Mouse (Mus musculus) forebrain, embryonic 12.5 days (tissue): ENCODE data around the gene Cep295. TPM values are rescaled to one million over a fixed set of nuclear protein-coding genes. Genes with fewer than 3 reads are reported as not detected.
A peak's percentile ranks its signal among the peaks of the same experiment; 100 is the strongest.
"Not testable (repeated sequence)": the region's sequence is repeated elsewhere in the genome, so short reads cannot be mapped to it uniquely, and the experiment has no call there.

Source experiments
- ATAC-seq: fragments of 200-750 bp; cut with Nextera tagmentation; 2 replicates; pipeline ENCODE4 v1.8.0; 2017; ENCODE audit warnings: moderate TSS enrichment; ENCODE audit not compliant: low FRiP score
- H3K27ac ChIP-seq: fragments of 300-500 bp; sonication (generic); 2 replicates; pipeline ENCODE4 v1.5.1; 2016; ENCODE audit warnings: mild to moderate bottlenecking
- H3K27me3 ChIP-seq: fragments of 300-500 bp; sonication (generic); 2 replicates; pipeline ENCODE4 v1.6.1; 2016; ENCODE audit warnings: mild to moderate bottlenecking
- H3K36me3 ChIP-seq: fragments of 300-500 bp; sonication (generic); replicated peaks from 2 replicates; pipeline ENCODE4 v1.6.1; 2016; ENCODE audit warnings: mild to moderate bottlenecking
- H3K4me1 ChIP-seq: fragments of 300-500 bp; sonication (generic); 2 replicates; pipeline ENCODE4 v1.6.1; 2016
- H3K4me2 ChIP-seq: fragments of 300-500 bp; sonication (generic); 2 replicates; pipeline ENCODE4 v1.6.1; 2016; ENCODE audit warnings: mild to moderate bottlenecking, moderate library complexity
- H3K4me3 ChIP-seq: fragments of 300-500 bp; sonication (generic); replicated peaks from 2 replicates; pipeline ENCODE4 v1.5.1; 2016; ENCODE audit warnings: mild to moderate bottlenecking
- H3K9ac ChIP-seq: fragments of 300-500 bp; sonication (generic); 2 replicates; pipeline ENCODE4 v1.6.1; 2016; ENCODE audit warnings: mild to moderate bottlenecking
- H3K9me3 ChIP-seq: fragments of 300-500 bp; sonication (generic); 2 replicates; pipeline ENCODE4 v1.6.1; 2016
- WGBS: fragments of 180-500 bp; shearing (Covaris S2); methylation state at CpG from one replicate; pipeline ENCODE4 v1.1.7; 2016; 5-methylcytosine and 5-hydroxymethylcytosine counted together
- polyA plus RNA-seq: library from polyadenylated mRNA; unstranded; fragments of >200 nt; fragmentation: Nextera tagmentation; extraction: Ambion mirVana; gene quantifications from 2 replicates; pipeline ENCODE4 v1.2.1, GENCODE M21; 2016

Cep295 gene
- polyA plus RNA-seq, 1 experiment from 2014 or later, result 27.2 TPM

- H3K4me3 ChIP-seq, result no peak overlapping the region
- H3K9ac ChIP-seq, result no peak overlapping the region
- no peak for ATAC-seq
- no peak overlapping the region for H3K27ac ChIP-seq
- no peaks in the 10 kb centered on the region for H3K9me3 ChIP-seq
- H3K27me3 ChIP-seq, result no peaks in the 10 kb centered on the region
- WGBS, result 63% methylated on average over 2 of the region's 2 CpGs
- peaks cover 5% of the 10 kb centered on the region for H3K36me3 ChIP-seq
- H3K4me2 ChIP-seq, result no peak overlapping the region
- peaks cover 12% of the 10 kb centered on the region for H3K4me1 ChIP-seq
These were observed 54.7 kb downstream of the Cep295 start for GRCm38 (mm10) chr9:15302881-15303280.

GRCm38 (mm10) chr9:15302006-15302405 lies 55.6 kb downstream of the Cep295 start:
- H3K9ac ChIP-seq, ATAC-seq, H3K4me2 ChIP-seq, H3K27me3 ChIP-seq, H3K27ac ChIP-seq, H3K4me1 ChIP-seq, H3K4me3 ChIP-seq, H3K36me3 ChIP-seq, H3K9me3 ChIP-seq: not testable (repeated sequence)
- WGBS, result 82% methylated on average over 6 of the region's 6 CpGs

- no peaks in the 10 kb centered on the region for H3K9me3 ChIP-seq
- no peak overlapping the region for H3K4me2 ChIP-seq
- no peak overlapping the region for H3K4me3 ChIP-seq
- WGBS, result 66% methylated on average over 6 of the region's 6 CpGs
- no peak overlapping the region for H3K9ac ChIP-seq
- H3K27me3 ChIP-seq, result no peaks in the 10 kb centered on the region
- no peaks in the 10 kb centered on the region; the same call in 1 of the 2 replicates for H3K36me3 ChIP-seq
- H3K4me1 ChIP-seq, result no peaks in the 10 kb centered on the region
- no peak for ATAC-seq
- peak overlapping the region; percentile 44; the same call in 1 of the 2 replicates for H3K27ac ChIP-seq
These were observed 56.2 kb downstream of the Cep295 start for GRCm38 (mm10) chr9:15301399-15301798.

GRCm38 (mm10) chr9:15300056-15300455 lies 57.5 kb downstream of the Cep295 start:
- Histone ChIP-seq H3K9ac (no peak overlapping the region), H3K27ac (no peak overlapping the region), H3K36me3 (no peaks in the 10 kb centered on the region; the same call in 1 of the 2 replicates), H3K4me1 (no peaks in the 10 kb centered on the region), H3K27me3 (no peaks in the 10 kb centered on the region), H3K9me3 (no peaks in the 10 kb centered on the region), H3K4me2 (no peak overlapping the region), H3K4me3 (no peak overlapping the region)
- no peak for ATAC-seq
- WGBS, result 88% methylated on average over 5 of the region's 5 CpGs

GRCm38 (mm10) chr9:15298451-15298850 lies 59.1 kb downstream of the Cep295 start:
- no peaks in the 10 kb centered on the region for H3K9me3 ChIP-seq
- H3K4me3 ChIP-seq, result no peak overlapping the region
- H3K27me3 ChIP-seq, result no peaks in the 10 kb centered on the region
- 83% methylated on average over 2 of the region's 2 CpGs for WGBS
- no peak for ATAC-seq
- no peaks in the 10 kb centered on the region; the same call in none of the 2 replicates for H3K36me3 ChIP-seq
- no peak overlapping the region for H3K27ac ChIP-seq
- no peak overlapping the region for H3K4me2 ChIP-seq
- no peaks in the 10 kb centered on the region for H3K4me1 ChIP-seq
- H3K9ac ChIP-seq, result no peak overlapping the region

GRCm38 (mm10) chr9:15297112-15297511 lies 60.5 kb downstream of the Cep295 start:
- Histone ChIP-seq H3K27ac (no peak overlapping the region), H3K9me3 (no peaks in the 10 kb centered on the region), H3K36me3 (no peaks in the 10 kb centered on the region; the same call in none of the 2 replicates), H3K27me3 (no peaks in the 10 kb centered on the region), H3K9ac (no peak overlapping the region), H3K4me2 (no peak overlapping the region), H3K4me3 (no peak overlapping the region), H3K4me1 (no peaks in the 10 kb centered on the region)
- WGBS, result 88% methylated on average over 7 of the region's 7 CpGs
- ATAC-seq, result no peak

GRCm38 (mm10) chr9:15289251-15289650 lies 68.3 kb downstream of the Cep295 start:
- WGBS, result 96% methylated on average over 6 of the region's 6 CpGs
- no peak overlapping the region for H3K27ac ChIP-seq
- no peak overlapping the region for H3K9ac ChIP-seq
- no peak for ATAC-seq
- no peak overlapping the region for H3K4me2 ChIP-seq
- no peak overlapping the region for H3K4me3 ChIP-seq
- H3K4me1 ChIP-seq, result no peaks in the 10 kb centered on the region
- H3K27me3 ChIP-seq, result no peaks in the 10 kb centered on the region
- no peaks in the 10 kb centered on the region; the same call in 1 of the 2 replicates for H3K36me3 ChIP-seq
- H3K9me3 ChIP-seq, result no peaks in the 10 kb centered on the region

- Histone ChIP-seq H3K36me3 (no peaks in the 10 kb centered on the region; the same call in 1 of the 2 replicates), H3K4me2 (no peak overlapping the region), H3K27ac (no peak overlapping the region), H3K9me3 (no peaks in the 10 kb centered on the region), H3K4me3 (no peak overlapping the region), H3K27me3 (no peaks in the 10 kb centered on the region), H3K9ac (no peak overlapping the region), H3K4me1 (no peaks in the 10 kb centered on the region)
- ATAC-seq, result no peak
- 88% methylated on average over 3 of the region's 3 CpGs for WGBS
These were observed 69.2 kb downstream of the Cep295 start for GRCm38 (mm10) chr9:15288402-15288801.

GRCm38 (mm10) chr9:15287846-15288245 lies 69.7 kb downstream of the Cep295 start:
- no peaks in the 10 kb centered on the region; the same call in 1 of the 2 replicates for H3K36me3 ChIP-seq
- no peak overlapping the region for H3K4me2 ChIP-seq
- H3K9ac ChIP-seq, result no peak overlapping the region
- no peaks in the 10 kb centered on the region for H3K9me3 ChIP-seq
- 40% methylated on average over 6 of the region's 6 CpGs for WGBS
- no peaks in the 10 kb centered on the region for H3K27me3 ChIP-seq
- H3K4me1 ChIP-seq, result no peaks in the 10 kb centered on the region
- H3K27ac ChIP-seq, result no peak overlapping the region
- H3K4me3 ChIP-seq, result no peak overlapping the region
- ATAC-seq, result no peak

- H3K27me3 ChIP-seq, result no peaks in the 10 kb centered on the region
- H3K4me1 ChIP-seq, result peaks cover 9% of the 10 kb centered on the region
- no peak overlapping the region for H3K9ac ChIP-seq
- no peak for ATAC-seq
- no peak overlapping the region for H3K4me3 ChIP-seq
- H3K4me2 ChIP-seq, result no peak overlapping the region
- WGBS, result 61% methylated on average over 3 of the region's 3 CpGs
- no peak overlapping the region for H3K27ac ChIP-seq
- H3K36me3 ChIP-seq, result no peaks in the 10 kb centered on the region; the same call in 1 of the 2 replicates
- H3K9me3 ChIP-seq, result no peaks in the 10 kb centered on the region
These were observed 72.1 kb downstream of the Cep295 start for GRCm38 (mm10) chr9:15285443-15285842.

- Histone ChIP-seq H3K4me3 (peak overlapping the region; percentile 96), H3K27ac (0 out of 2 replicates have a peak overlapping the region, but pooled peaks have one; percentile 13), H3K27me3 (no peaks in the 10 kb centered on the region), H3K9me3 (no peaks in the 10 kb centered on the region), H3K4me2 (peak overlapping the region; percentile 80), H3K4me1 (peaks cover 25% of the 10 kb centered on the region), H3K9ac (peak overlapping the region; percentile 98), H3K36me3 (peaks cover 4% of the 10 kb centered on the region)
- no peak for ATAC-seq
- 44% methylated on average over 5 of the region's 5 CpGs for WGBS
These were observed 77.1 kb downstream of the Cep295 start for GRCm38 (mm10) chr9:15280491-15280879.

- H3K9me3 ChIP-seq, result no peaks in the 10 kb centered on the region
- peak within 1 kb of the TSS; percentile 93 for H3K27ac ChIP-seq
- peak; percentile 98 for ATAC-seq
- H3K4me2 ChIP-seq, result peak within 1 kb of the TSS; percentile 80
- H3K9ac ChIP-seq, result peak within 1 kb of the TSS; percentile 98
- 1% methylated on average over 57 of the region's 57 CpGs for WGBS
- peaks cover 25% of the 10 kb centered on the region for H3K4me1 ChIP-seq
- H3K36me3 ChIP-seq, result peaks cover 11% of the 10 kb centered on the region
- no peaks in the 10 kb centered on the region for H3K27me3 ChIP-seq
- peak within 1 kb of the TSS; percentile 96 for H3K4me3 ChIP-seq
These were observed 77.7 kb downstream of the Cep295 start, which contains the start of gene Med17 for GRCm38 (mm10) chr9:15279649-15280490. Gene Med17 (minus strand): TSS chr9:15279931.
